Mouse (Mus musculus) midbrain, embryonic 13.5 days (tissue): ENCODE results near the gene Amd1. TPM values are rescaled to one million over a fixed set of nuclear protein-coding genes. Genes with fewer than 3 reads are reported as not detected.

ENCODE experiments used
- ATAC-seq: fragments of 200-750 bp; cut with Nextera tagmentation; 2 replicates; pipeline ENCODE4 v1.8.0; 2017; ENCODE audit warnings: mild to moderate bottlenecking, moderate TSS enrichment, moderate library complexity
- H3K27ac ChIP-seq: fragments of 300-500 bp; sonication (generic); 2 replicates; pipeline ENCODE4 v1.5.1; 2015; ENCODE audit warnings: inconsistent platforms, mild to moderate bottlenecking, moderate library complexity
- H3K27me3 ChIP-seq: fragments of 300-500 bp; sonication (generic); 2 replicates; pipeline ENCODE4 v1.6.1; 2015; ENCODE audit warnings: mild to moderate bottlenecking, inconsistent platforms
- H3K36me3 ChIP-seq: fragments of 300-500 bp; sonication (generic); 2 replicates; pipeline ENCODE4 v1.6.1; 2015; ENCODE audit warnings: mild to moderate bottlenecking, inconsistent platforms
- H3K4me1 ChIP-seq: fragments of 300-500 bp; sonication (generic); replicated peaks from 2 replicates; pipeline ENCODE4 v1.6.1; 2015; ENCODE audit warnings: inconsistent platforms
- H3K4me2 ChIP-seq: fragments of 300-500 bp; sonication (generic); replicated peaks from 2 replicates; pipeline ENCODE4 v1.6.1; 2015; ENCODE audit warnings: moderate library complexity, mild to moderate bottlenecking, inconsistent platforms
- H3K4me3 ChIP-seq: fragments of 300-500 bp; sonication (generic); replicated peaks from 2 replicates; pipeline ENCODE4 v1.5.1; 2015; ENCODE audit warnings: mild to moderate bottlenecking, inconsistent platforms
- H3K9ac ChIP-seq: fragments of 300-500 bp; sonication (generic); replicated peaks from 2 replicates; pipeline ENCODE4 v1.6.1; 2015; ENCODE audit warnings: mild to moderate bottlenecking, inconsistent platforms
- H3K9me3 ChIP-seq: fragments of 300-500 bp; sonication (generic); 2 replicates; pipeline ENCODE4 v1.6.1; 2016; ENCODE audit warnings: mild to moderate bottlenecking, inconsistent platforms
- WGBS: fragments of 180-500 bp; shearing (Covaris S2); methylation state at CpG from one replicate; pipeline ENCODE4 v1.1.7; 2015; 5-methylcytosine and 5-hydroxymethylcytosine counted together
- polyA plus RNA-seq: library from polyadenylated mRNA; unstranded; fragments of >200 nt; fragmentation: Nextera tagmentation; extraction: Ambion mirVana; gene quantifications from 2 replicates; pipeline ENCODE4 v1.2.1, GENCODE M21; 2015

Amd1 gene
- polyA plus RNA-seq, 1 experiment from 2014 or later = 40.4 TPM

DNA sequence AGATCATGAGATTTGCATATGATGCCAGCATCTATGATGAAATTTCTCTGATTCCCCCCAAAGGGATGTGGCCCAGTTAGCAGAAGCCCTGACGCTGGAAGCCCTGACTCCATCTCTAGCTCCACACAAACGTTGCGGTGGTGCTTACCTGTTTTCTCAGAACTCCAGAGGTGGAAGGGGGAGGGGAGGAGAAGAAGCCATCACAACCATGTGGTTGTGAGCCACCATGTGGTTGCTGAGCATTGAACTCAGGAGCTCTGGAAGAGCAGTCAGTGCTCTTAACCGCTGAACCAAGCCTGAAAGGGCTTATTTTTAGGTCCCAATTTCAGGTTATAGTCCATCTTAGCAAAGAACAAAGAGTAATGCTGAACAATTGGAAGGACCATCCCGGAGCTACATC, 41.7 kb downstream of the Amd1 start:
- peaks cover 12% of the 10 kb centered on the region for H3K4me1 ChIP-seq
- H3K9ac ChIP-seq = 0 out of 2 replicates have a peak overlapping the region, but pooled peaks have one; percentile 5
- no peaks in the 10 kb centered on the region for H3K27me3 ChIP-seq

DNA sequence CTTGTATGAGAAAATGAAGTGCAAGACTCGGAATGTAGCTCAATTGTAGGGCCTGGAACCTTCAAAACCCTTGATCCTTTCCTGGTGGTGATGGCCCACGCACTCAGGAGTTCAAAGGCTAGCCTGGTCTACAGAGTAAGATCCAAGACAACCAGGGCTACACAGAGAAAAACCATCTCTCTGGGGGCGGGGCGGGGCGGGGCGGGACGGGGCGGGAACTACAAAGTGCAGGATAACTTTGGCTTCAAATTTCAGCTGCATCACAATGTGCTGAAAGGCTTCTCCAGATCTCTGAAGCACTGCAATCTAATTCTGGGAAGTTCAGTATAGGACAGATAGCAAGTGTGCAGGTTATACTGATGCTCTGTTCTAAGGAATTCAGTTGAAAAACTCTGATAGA, 42.4 kb downstream of the Amd1 start:
- Histone ChIP-seq H3K9ac (no peak overlapping the region), H3K27ac (no peak overlapping the region), H3K9me3 (no peaks in the 10 kb centered on the region), H3K4me1 (peaks cover 12% of the 10 kb centered on the region), H3K36me3 (peaks cover 4% of the 10 kb centered on the region; the same call in 1 of the 2 replicates), H3K27me3 (no peaks in the 10 kb centered on the region), H3K4me3 (no peak overlapping the region), H3K4me2 (no peak overlapping the region)
- no peak for ATAC-seq
- 17% methylated on average over 8 of the region's 8 CpGs for WGBS

More for the DNA sequence above, 41.7 kb downstream of the Amd1 start:
- no peaks in the 10 kb centered on the region; the same call in 1 of the 2 replicates for H3K36me3 ChIP-seq
- WGBS = 52% methylated on average over 5 of the region's 5 CpGs
- no peak overlapping the region for H3K27ac ChIP-seq
- H3K4me3 ChIP-seq = no peak overlapping the region
- H3K4me2 ChIP-seq = no peak overlapping the region
- no peak for ATAC-seq
- no peaks in the 10 kb centered on the region for H3K9me3 ChIP-seq

DNA sequence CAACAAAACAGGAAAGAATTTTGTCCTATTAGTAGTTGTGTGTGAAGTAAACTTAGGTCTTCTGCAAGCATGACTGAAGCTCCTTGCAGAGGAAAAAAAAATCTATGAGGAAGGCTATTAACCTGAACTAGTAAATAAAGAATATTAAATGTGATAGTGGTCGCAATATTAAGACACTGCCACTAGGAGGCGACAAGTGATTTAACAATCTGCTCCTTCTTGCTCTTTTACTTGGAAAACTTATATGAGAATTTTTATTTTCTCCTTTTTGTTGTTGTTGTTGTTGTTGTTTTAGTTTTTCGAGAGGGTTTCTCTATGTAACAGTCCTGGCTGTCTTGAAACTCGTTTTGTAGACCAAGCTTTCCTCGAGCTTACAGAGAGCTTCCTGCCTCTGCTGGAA, 43.0 kb downstream of the Amd1 start:
- Histone ChIP-seq H3K27ac (peak overlapping the region; percentile 79), H3K36me3 (peaks cover 8% of the 10 kb centered on the region)

DNA sequence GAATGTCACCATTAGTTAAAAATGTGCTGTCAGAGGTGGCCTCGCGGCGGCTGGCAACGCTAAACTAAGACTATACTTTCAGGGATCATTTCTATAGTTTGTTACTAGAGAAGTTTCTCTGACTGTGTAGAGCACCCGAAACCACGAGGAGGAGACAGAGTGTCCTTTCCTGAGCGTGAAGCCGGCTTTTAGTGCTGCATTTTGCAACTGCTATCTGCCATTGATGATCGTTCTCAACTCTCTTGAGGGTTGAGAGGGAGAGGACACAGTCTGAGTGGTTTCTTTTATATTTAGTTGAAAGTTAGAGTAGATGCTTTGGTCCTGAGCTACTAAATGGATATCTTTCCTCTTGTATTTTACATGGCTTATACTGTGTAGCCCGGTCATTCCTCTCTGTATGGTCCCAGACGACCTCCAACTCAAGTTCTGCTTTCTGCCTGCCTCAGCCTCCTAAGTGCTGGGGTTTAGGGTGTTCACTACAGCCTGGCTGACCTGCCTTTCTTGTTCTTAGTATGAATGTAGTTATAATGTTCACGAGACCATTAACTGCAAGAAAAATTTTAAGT, 43.5 kb downstream of the Amd1 start:
- H3K4me2 ChIP-seq = peak overlapping the region; percentile 76
- H3K9ac ChIP-seq = peak overlapping the region; percentile 54; the same call in 1 of the 2 replicates
- under 1% methylated on average over 12 of the region's 12 CpGs for WGBS
- H3K4me1 ChIP-seq = peaks cover 12% of the 10 kb centered on the region
- no peaks in the 10 kb centered on the region for H3K27me3 ChIP-seq
- H3K9me3 ChIP-seq = no peaks in the 10 kb centered on the region
- ATAC-seq = peak; percentile 74
- H3K27ac ChIP-seq = peak overlapping the region; percentile 79
- H3K4me3 ChIP-seq = peak overlapping the region; percentile 80
- peaks cover 12% of the 10 kb centered on the region for H3K36me3 ChIP-seq

More for the DNA sequence above, 43.0 kb downstream of the Amd1 start:
- Histone ChIP-seq H3K4me2 (peak overlapping the region; percentile 76), H3K9ac (0 out of 2 replicates have a peak overlapping the region, but pooled peaks have one; percentile 54), H3K4me3 (peak overlapping the region; percentile 80), H3K27me3 (no peaks in the 10 kb centered on the region), H3K9me3 (no peaks in the 10 kb centered on the region), H3K4me1 (peaks cover 12% of the 10 kb centered on the region)
- 6% methylated on average over 5 of the region's 5 CpGs for WGBS
- no peak for ATAC-seq

DNA sequence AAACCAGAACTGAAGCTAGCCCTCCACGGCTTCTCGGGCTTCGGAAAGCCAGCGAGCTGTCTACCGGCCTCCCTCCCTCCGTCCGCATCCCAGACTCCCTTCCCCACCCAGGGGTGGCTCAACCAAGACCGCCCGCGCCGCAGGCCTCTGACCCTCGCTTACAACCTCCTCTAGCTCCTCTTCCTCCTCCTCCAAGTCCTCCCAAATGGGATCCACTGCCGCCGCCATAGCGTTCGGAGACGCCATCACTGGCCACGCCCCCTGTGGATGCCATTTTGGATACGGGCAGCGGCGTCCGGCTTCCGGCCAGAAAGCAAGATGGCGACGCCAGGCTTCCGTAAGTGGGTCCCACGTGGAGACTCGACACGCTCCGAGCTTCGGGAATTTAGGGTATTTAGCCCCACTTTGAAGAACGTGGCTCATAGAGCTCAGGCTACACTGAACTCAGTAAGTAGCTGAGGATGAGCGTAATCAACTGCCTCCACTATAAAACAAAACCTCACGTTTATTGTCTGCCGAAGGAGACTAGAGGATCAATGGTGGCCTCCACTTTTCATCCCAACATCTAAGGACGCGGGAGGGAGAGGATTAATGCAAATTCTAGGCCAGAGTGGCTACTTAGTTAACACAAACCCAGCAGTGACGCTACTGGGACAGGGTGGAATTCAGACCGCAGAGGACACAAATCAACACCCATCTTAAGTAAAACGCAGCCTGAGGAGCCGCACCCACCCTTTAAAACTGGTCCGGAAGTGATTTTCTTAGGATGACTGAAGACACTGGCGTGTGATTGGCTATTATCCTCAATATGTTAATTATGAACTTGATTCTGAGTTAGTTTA, 44.4 kb downstream of the Amd1 start, which contains the start of gene Gtf3c6:
Gene Gtf3c6, minus strand, starts transcription at position 695 of the 842 bp plus-strand sequence.
- WGBS = under 1% methylated on average over 43 of the region's 43 CpGs
- Histone ChIP-seq H3K4me1 (peaks cover 12% of the 10 kb centered on the region), H3K9me3 (no peaks in the 10 kb centered on the region), H3K36me3 (peaks cover 19% of the 10 kb centered on the region), H3K27ac (peak within 1 kb of the TSS; percentile 93), H3K27me3 (no peaks in the 10 kb centered on the region), H3K4me3 (peak within 1 kb of the TSS; percentile 80), H3K4me2 (peak within 1 kb of the TSS; percentile 76), H3K9ac (peak within 1 kb of the TSS; percentile 90)
- peak; percentile 78 for ATAC-seq

DNA sequence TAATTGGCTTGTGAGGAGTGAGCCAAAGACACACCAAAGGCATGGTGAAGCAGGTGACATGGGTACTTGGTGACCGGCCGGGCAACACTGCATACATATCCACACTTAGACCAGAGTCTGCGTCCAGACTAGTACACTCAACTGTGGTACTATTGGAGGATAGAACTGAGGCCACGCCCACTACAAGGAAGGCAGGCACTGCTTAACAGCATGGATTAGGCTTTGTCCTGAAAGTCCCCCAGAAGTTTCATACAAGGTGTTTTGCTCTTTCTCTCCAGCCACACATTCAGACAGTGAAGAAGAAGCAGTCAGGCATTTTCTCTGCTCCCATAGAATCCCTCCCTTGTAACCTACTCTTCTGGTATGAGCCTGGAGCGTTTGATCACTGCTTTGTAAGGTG, 45.3 kb downstream of the Amd1 start:
- H3K27me3 ChIP-seq = no peaks in the 10 kb centered on the region
- peaks cover 28% of the 10 kb centered on the region for H3K36me3 ChIP-seq
- ATAC-seq = peak; percentile 81
- peak overlapping the region; percentile 76 for H3K4me2 ChIP-seq
- H3K4me1 ChIP-seq = peaks cover 12% of the 10 kb centered on the region
- peak overlapping the region; percentile 80 for H3K4me3 ChIP-seq
- 4% methylated on average over 5 of the region's 5 CpGs for WGBS
- H3K27ac ChIP-seq = peak overlapping the region; percentile 93
- peak overlapping the region; percentile 90 for H3K9ac ChIP-seq
- no peaks in the 10 kb centered on the region for H3K9me3 ChIP-seq

DNA sequence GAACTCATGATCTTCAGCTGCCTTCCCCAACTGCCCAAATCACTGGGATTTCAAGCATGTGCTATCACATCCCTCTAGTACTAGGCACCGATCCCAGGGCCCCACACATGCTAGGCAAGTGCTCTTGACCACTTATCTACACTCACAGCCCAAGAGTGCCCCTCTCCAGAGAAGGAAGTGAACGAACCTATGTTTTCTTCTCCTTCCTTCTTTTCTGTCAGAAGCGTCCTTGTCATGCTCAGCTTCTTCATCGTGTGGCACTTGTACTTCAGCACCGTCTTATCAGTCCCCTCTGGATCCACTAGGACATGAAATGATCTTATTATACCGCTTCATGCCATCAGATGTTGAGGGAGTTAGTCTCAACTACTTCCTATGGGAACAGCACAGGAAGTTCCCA, 51.0 kb downstream of the Amd1 start:
- ATAC-seq = no peak
- H3K9ac ChIP-seq = no peak overlapping the region

DNA sequence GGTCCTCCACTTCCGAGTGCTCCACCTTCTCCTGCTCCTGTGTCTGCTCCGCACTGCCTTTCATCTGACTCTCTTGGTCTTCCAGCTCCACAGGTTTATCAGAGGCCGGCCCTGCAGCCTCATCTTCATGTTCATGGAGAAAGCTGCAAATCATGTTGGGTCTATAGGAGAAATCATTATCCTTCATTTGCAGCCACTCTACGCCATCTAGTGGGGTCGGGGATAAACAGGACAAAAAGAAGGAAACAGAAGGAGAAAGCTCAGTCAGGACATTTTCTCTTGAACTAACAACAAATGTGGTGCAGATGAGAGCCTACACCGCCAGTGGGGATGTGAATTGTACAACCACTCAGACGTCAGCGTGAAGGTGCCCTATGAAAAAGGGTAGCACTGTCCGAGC, 52.4 kb downstream of the Amd1 start:
- H3K4me3 ChIP-seq = no peak overlapping the region
- H3K9me3 ChIP-seq = no peaks in the 10 kb centered on the region
- H3K9ac ChIP-seq = no peak overlapping the region
- no peak overlapping the region for H3K4me2 ChIP-seq
- no peaks in the 10 kb centered on the region for H3K27me3 ChIP-seq
- 90% methylated on average over 9 of the region's 9 CpGs for WGBS
- H3K27ac ChIP-seq = no peak overlapping the region
- H3K36me3 ChIP-seq = peaks cover 62% of the 10 kb centered on the region
- no peak for ATAC-seq
- peaks cover 16% of the 10 kb centered on the region for H3K4me1 ChIP-seq

More for the DNA sequence above, 51.0 kb downstream of the Amd1 start:
- H3K27me3 ChIP-seq = no peaks in the 10 kb centered on the region
- peaks cover 7% of the 10 kb centered on the region for H3K4me1 ChIP-seq
- H3K27ac ChIP-seq = no peak overlapping the region
- H3K36me3 ChIP-seq = peaks cover 66% of the 10 kb centered on the region
- H3K4me2 ChIP-seq = no peak overlapping the region
- WGBS = 94% methylated on average over 6 of the region's 6 CpGs
- no peaks in the 10 kb centered on the region for H3K9me3 ChIP-seq
- no peak overlapping the region for H3K4me3 ChIP-seq

DNA sequence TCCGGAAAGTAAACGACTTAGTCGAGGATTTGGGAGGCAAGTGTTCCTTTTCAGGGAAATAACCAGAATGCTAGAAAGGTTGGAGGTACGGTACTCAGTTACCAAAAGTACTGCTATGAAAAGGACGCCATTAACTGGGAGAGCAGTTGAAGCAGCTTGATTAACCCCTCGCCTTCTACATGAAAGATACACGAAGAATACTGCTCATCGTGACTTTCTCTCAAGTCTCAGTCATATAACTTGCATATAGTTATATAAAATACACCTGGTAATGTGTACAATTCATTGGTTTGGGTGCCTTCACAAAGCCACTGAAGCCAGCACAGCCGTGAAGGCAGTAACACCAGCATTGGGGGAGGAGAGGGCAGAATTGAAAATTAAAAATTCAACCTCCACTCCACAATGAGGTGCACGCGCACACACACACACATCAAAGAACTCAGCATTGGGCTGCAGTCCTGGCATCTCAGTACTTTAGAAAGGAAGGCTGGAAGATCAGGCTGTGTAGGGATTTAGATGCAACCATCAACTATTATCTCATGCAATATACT, 54.7 kb downstream of the Amd1 start:
- 0 out of 2 replicates have a peak overlapping the region, but pooled peaks have one; percentile 32 for H3K9ac ChIP-seq
- H3K27ac ChIP-seq = peak overlapping the region; percentile 79
- H3K4me3 ChIP-seq = peak overlapping the region; percentile 57
- ATAC-seq = peak; percentile 74
- H3K36me3 ChIP-seq = peaks cover 58% of the 10 kb centered on the region
- WGBS = 33% methylated on average over 11 of the region's 11 CpGs
- H3K4me2 ChIP-seq = peak overlapping the region; percentile 77
- peaks cover 16% of the 10 kb centered on the region for H3K4me1 ChIP-seq
- no peaks in the 10 kb centered on the region for H3K27me3 ChIP-seq
- H3K9me3 ChIP-seq = no peaks in the 10 kb centered on the region

DNA sequence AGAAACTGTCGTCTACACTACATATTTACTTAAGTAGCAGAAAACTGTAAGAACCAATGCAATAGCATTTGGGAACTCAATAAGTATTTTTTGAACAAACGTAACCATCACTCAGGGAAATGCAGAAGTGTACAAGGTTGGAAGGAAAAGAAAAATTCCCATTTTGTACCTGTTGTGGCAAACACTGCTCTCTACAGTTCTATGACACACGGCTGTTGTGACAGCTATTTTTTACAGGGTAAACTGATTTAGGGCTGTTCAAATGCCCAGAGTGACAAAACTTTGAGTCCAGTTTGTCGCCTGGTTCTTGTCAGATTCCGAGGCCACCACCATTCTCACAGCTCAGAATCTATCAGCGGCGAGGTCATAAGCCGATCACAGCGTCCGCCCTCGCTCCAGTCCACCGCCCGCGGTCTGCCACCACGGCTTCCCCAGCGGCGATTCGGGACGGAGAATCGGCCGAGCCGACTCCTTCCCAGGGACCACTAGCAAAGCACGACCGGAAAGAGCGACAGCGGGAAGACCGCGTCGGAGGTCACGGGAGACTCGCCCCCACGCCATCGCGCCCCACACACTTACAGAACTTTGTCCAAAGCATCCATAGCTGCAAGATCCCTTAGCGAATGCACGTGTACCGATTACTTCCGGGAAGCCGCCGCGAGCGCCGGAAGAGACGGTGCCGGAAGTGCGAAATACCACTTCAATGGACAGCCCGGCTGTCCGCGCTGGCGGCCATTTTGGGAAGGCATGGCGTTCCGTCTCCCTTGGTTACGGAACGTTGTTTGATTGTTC, 55.4 kb downstream of the Amd1 start, which contains the start of gene Rpf2:
Gene Rpf2, minus strand, starts transcription at position 663 of the 792 bp plus-strand sequence.
- peaks cover 16% of the 10 kb centered on the region for H3K4me1 ChIP-seq
- H3K27me3 ChIP-seq = no peaks in the 10 kb centered on the region
- peak within 1 kb of the TSS; percentile 79 for H3K27ac ChIP-seq
- peak; percentile 95 for ATAC-seq
- H3K4me3 ChIP-seq = peak within 1 kb of the TSS; percentile 57
- WGBS = under 1% methylated on average over 54 of the region's 54 CpGs
- H3K9me3 ChIP-seq = no peaks in the 10 kb centered on the region
- H3K4me2 ChIP-seq = peak within 1 kb of the TSS; percentile 77
- peak within 1 kb of the TSS; percentile 56 for H3K9ac ChIP-seq
- peaks cover 53% of the 10 kb centered on the region for H3K36me3 ChIP-seq

DNA sequence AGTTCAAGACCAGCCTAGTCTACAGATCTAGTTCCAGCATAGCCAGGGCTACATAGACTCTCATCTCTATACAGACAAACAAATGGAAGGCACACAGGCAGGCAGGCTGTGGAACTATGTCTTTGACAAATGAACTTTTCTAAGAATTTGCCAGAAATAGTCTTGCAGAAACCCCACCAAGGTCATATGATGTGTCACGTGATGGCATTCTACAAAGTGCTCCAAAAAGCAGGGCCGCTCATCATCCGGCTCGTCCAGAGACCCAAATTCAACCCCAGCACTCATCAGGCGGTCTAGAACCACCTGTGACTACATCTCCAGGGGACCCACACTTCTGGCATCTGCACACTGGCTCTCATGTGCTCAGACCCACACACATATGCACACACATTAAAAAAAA, 64.2 kb downstream of the Amd1 start:
- no peak overlapping the region for H3K4me2 ChIP-seq
- ATAC-seq = no peak
- H3K9ac ChIP-seq = no peak overlapping the region
- H3K27me3 ChIP-seq = no peaks in the 10 kb centered on the region
- H3K36me3 ChIP-seq = peaks cover 69% of the 10 kb centered on the region
- WGBS = 96% methylated on average over 5 of the region's 5 CpGs
- no peaks in the 10 kb centered on the region for H3K4me1 ChIP-seq
- no peaks in the 10 kb centered on the region for H3K9me3 ChIP-seq
- no peak overlapping the region for H3K27ac ChIP-seq
- H3K4me3 ChIP-seq = no peak overlapping the region
